Mouse (Mus musculus) heart, embryonic 14.5 days (tissue): ENCODE results near the gene Abhd18. TPM values are rescaled to one million over a fixed set of nuclear protein-coding genes. Genes with fewer than 3 reads are reported as not detected.
A peak's percentile ranks its signal among the peaks of the same experiment; 100 is the strongest.
"Not testable (repeated sequence)": the region's sequence is repeated elsewhere in the genome, so short reads cannot be mapped to it uniquely, and the experiment has no call there.

Experiments used
- ATAC-seq: fragments of 200-750 bp; cut with Nextera tagmentation; 2 replicates; pipeline ENCODE4 v1.8.0; 2017; ENCODE audit warnings: low read depth, moderate TSS enrichment; ENCODE audit not compliant: insufficient number of reproducible peaks, insufficient read depth, low FRiP score
- H3K27ac ChIP-seq, 2 experiments: fragments of 200-500 bp in 1 of 2; fragments of 300-500 bp in 1 of 2; sonication (generic) in 1 of 2; replicated peaks in 1 of 2; 2 replicates each; pipeline ENCODE4 v1.5.1; 2012 to 2014; ENCODE audit warnings: low read depth in 2 of 2, low read length in 2 of 2, control low read depth in 1 of 2, mild to moderate bottlenecking in 1 of 2, mixed read lengths in 1 of 2; ENCODE audit not compliant: control insufficient read depth in 1 of 2, insufficient read depth in 1 of 2
- H3K27me3 ChIP-seq: fragments of 300-500 bp; sonication (generic); 2 replicates; pipeline ENCODE4 v1.6.1; 2014; ENCODE audit warnings: mild to moderate bottlenecking, low read length, control low read depth; ENCODE audit not compliant: control insufficient read depth, insufficient read depth
- H3K36me3 ChIP-seq: fragments of 300-500 bp; sonication (generic); 2 replicates; pipeline ENCODE4 v1.6.1; 2014; ENCODE audit warnings: mild to moderate bottlenecking, control low read depth, low read length, mixed read lengths; ENCODE audit not compliant: control insufficient read depth, insufficient read depth
- H3K4me1 ChIP-seq, 2 experiments: fragments of 200-500 bp in 1 of 2; fragments of 300-500 bp in 1 of 2; sonication (generic) in 1 of 2; 2 replicates each; pipeline ENCODE4 v1.6.1; 2012 to 2014; ENCODE audit warnings: low read length in 2 of 2, control low read depth in 1 of 2, mixed read lengths in 1 of 2; ENCODE audit not compliant: control insufficient read depth in 2 of 2, insufficient read depth in 2 of 2
- H3K4me2 ChIP-seq: fragments of 300-500 bp; sonication (generic); 2 replicates; pipeline ENCODE4 v1.6.1; 2014; ENCODE audit warnings: mild to moderate bottlenecking, low read length
- H3K4me3 ChIP-seq, 2 experiments: fragments of 200-500 bp in 1 of 2; fragments of 300-500 bp in 1 of 2; sonication (generic) in 1 of 2; 2 replicates each; pipeline ENCODE4 v1.5.1; 2012 to 2014; ENCODE audit warnings: low read length in 2 of 2, mild to moderate bottlenecking in 2 of 2, control low read depth in 1 of 2, low read depth in 1 of 2, moderate library complexity in 1 of 2; ENCODE audit not compliant: control insufficient read depth in 1 of 2, insufficient read depth in 1 of 2
- H3K9ac ChIP-seq: fragments of 300-500 bp; sonication (generic); 2 replicates; pipeline ENCODE4 v1.6.1; 2014; ENCODE audit warnings: mild to moderate bottlenecking, low read length
- H3K9me3 ChIP-seq: fragments of 300-500 bp; sonication (generic); 2 replicates; pipeline ENCODE4 v1.6.1; 2016; ENCODE audit warnings: low read length, control low read depth; ENCODE audit not compliant: control insufficient read depth
- WGBS: fragments of 180-500 bp; shearing (Covaris S2); extraction: QIAGEN DNeasy Blood & Tissue Kit; methylation state at CpG from one replicate; pipeline ENCODE4 v1.1.7; 2014; 5-methylcytosine and 5-hydroxymethylcytosine counted together
- polyA plus RNA-seq: library from polyadenylated mRNA; unstranded; fragments of >200 nt; fragmentation: Nextera tagmentation; extraction: Ambion mirVana; gene quantifications from 2 replicates; pipeline ENCODE4 v1.2.1, GENCODE M21; 2014

The Abhd18 gene
- polyA plus RNA-seq, 1 experiment from 2014 or later, result 18.9 TPM

- not testable (repeated sequence) for H3K4me1 ChIP-seq, H3K36me3 ChIP-seq
Measured at GRCm38 (mm10) chr3:40893816-40894258, 47.1 kb downstream of the Abhd18 start.

GRCm38 (mm10) chr3:40894336-40894735, 47.6 kb downstream of the Abhd18 start:
- H3K9ac ChIP-seq, result peak overlapping the region; percentile 78
- not testable (repeated sequence) for H3K27me3 ChIP-seq, H3K4me1 ChIP-seq, H3K9me3 ChIP-seq, H3K36me3 ChIP-seq
- ATAC-seq, result peak; percentile 24
- 0% methylated on average over 20 of the region's 24 CpGs for WGBS
- peak overlapping the region; percentile 72 for H3K4me2 ChIP-seq
- peak overlapping the region; percentile 55 to 60; a peak in 3 of 4 replicates for H3K27ac ChIP-seq
- peak overlapping the region; percentile 54 to 58 for H3K4me3 ChIP-seq

More at GRCm38 (mm10) chr3:40893816-40894258, 47.1 kb downstream of the Abhd18 start:
- under 1% methylated on average over 38 of the region's 38 CpGs for WGBS
- H3K9ac ChIP-seq, result peak overlapping the region; percentile 77
- peak; percentile 100 for ATAC-seq
- not testable (repeated sequence) for H3K27me3 ChIP-seq, H3K9me3 ChIP-seq
- H3K4me2 ChIP-seq, result peak overlapping the region; percentile 67
- peak overlapping the region; percentile 54 to 58 for H3K4me3 ChIP-seq
- H3K27ac ChIP-seq, result peak overlapping the region; percentile 3 to 57; a peak in 1 of 4 replicates

DNA sequence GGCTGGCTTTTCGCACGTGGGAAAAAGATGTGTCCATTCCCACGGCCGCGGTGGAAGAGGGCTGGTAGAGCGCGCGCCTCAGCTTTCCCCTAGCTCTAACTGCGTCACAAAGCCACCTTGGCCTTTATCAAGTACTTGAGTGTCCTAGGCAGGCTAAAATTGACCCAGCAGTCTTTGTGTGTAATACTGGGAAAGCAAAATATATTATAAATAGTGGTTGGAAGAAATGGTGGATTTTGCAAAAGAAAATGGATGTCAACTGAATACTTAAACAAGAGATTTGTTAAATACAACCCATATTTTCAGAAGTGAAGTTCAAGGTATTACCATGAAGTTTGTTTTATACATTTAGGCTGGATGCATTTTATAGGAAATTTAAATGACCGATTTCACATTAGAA, 55.7 kb downstream of the Abhd18 start, which contains the start of gene 1700034I23Rik:
TSS of gene 1700034I23Rik (minus strand) at position 101 of the 400 bp plus-strand sequence.
- not testable (repeated sequence) for H3K4me2 ChIP-seq, ATAC-seq, H3K27me3 ChIP-seq, H3K9ac ChIP-seq, H3K4me1 ChIP-seq, H3K27ac ChIP-seq, H3K4me3 ChIP-seq, H3K9me3 ChIP-seq
- peaks cover 20% of the 10 kb centered on the region for H3K36me3 ChIP-seq
- 96% methylated on average over 5 of the region's 10 CpGs for WGBS

GRCm38 (mm10) chr3:40938189-40938588, 91.4 kb downstream of the Abhd18 start:
- 82% methylated on average over 5 of the region's 5 CpGs for WGBS
- Histone ChIP-seq H3K27ac (no peak overlapping the region), H3K4me1 (no peaks in the 10 kb centered on the region), H3K9me3 (0 out of 2 replicates have a peak, but pooled peaks cover 2% of the 10 kb centered on the region), H3K36me3 (peaks cover 22% of the 10 kb centered on the region), H3K27me3 (no peaks in the 10 kb centered on the region), H3K9ac (no peak overlapping the region), H3K4me2 (no peak overlapping the region), H3K4me3 (no peak overlapping the region)
- ATAC-seq, result no peak

DNA sequence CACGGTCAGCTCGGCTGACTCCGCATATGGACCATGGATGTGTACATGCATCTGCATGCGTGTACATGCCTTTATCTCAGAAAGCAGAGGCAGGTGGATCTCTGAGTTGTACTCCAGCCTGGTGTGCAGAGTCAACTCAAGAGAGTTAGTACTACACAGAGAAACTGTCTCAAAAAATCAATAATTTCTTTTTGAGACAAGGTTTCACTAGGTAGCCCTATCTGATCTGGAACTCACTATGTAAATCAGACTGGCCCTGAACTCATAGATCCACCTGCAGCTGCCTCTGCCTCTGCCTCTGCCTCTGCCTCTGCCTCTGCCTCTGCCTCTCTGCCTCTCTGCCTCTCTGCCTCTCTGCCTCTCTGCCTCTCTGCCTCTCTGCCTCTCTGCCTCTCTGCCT, 91.8 kb downstream of the Abhd18 start:
- WGBS, result 93% methylated on average over 4 of the region's 4 CpGs
- Histone ChIP-seq H3K4me2 (no peak overlapping the region), H3K27me3 (no peaks in the 10 kb centered on the region)

DNA sequence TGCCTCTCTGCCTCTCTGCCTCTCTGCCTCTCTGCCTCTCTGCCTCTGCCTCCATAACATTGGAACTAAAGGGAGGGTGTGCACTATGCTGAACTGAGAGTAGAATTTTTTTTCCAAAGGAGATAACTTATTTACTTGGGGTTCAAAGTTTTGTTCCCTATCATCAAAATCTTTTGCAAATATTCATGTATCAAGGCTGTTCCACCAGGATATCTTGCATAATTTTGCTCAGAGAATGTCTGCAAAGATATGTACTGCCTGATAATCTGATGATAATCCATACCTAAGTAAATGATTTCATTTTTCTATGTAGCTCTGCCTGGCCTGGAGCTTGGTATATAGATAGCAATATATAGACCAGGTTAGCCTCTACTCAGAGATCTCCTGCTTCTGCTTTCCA, 92.2 kb downstream of the Abhd18 start:
- no peak for ATAC-seq
- Histone ChIP-seq H3K4me2 (no peak overlapping the region), H3K4me3 (no peak overlapping the region), H3K27ac (no peak overlapping the region), H3K9ac (no peak overlapping the region), H3K9me3 (0 out of 2 replicates have a peak, but pooled peaks cover under 1% of the 10 kb centered on the region), H3K4me1 (no peaks in the 10 kb centered on the region), H3K27me3 (no peaks in the 10 kb centered on the region), H3K36me3 (peaks cover 13% of the 10 kb centered on the region)

More for the DNA sequence above, 91.8 kb downstream of the Abhd18 start:
- H3K9me3 ChIP-seq, result 0 out of 2 replicates have a peak, but pooled peaks cover 2% of the 10 kb centered on the region
- no peak for ATAC-seq
- H3K27ac ChIP-seq, result no peak overlapping the region
- H3K4me1 ChIP-seq, result no peaks in the 10 kb centered on the region
- H3K4me3 ChIP-seq, result no peak overlapping the region
- H3K9ac ChIP-seq, result no peak overlapping the region
- H3K36me3 ChIP-seq, result peaks cover 18% of the 10 kb centered on the region

DNA sequence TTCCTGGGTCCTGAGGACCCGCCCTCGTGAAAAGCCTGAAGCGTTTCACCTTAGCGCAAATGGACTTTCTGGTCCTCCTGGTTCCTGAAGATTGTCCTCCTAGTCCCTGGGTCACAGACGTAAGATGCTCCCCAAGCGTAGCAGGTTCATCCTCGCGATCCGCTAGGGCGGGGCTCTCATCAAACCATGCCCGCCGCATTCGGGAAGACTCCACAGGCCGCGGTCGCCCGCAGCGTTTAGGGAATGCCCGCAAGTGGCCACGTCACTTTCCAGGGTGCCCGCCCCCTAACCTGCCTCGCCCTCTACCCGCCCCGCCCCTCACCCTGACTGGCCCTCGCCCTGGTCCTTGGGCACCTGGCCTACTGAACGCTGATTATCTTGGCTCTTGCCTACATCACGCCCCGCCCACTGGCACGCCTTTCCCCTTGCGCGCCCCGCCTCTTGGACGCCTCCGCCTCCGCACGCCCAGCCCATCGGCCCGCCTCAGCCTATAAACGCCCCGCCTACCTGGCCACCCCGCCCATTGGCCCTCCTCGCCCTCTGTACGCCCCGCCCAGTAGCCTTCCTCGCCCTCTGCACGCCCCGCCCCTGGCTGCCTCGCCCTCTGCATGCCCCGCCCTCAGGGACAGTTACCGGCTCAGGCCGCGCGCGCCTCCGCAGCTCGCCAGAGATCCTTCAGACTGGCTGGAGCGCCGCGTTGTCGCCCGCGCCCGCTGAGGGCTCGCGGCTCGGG, 102.6 kb downstream of the Abhd18 start, which contains the start of gene Larp1b:
TSS of gene Larp1b (plus strand) at position 659 of the 733 bp plus-strand sequence.
- Histone ChIP-seq H3K4me1 (peaks cover 2 to 11% of the 10 kb centered on the region in 2 experiments; a peak in 2 of 4 replicates), H3K36me3 (no peaks in the 10 kb centered on the region), H3K9me3 (no peaks in the 10 kb centered on the region), H3K27me3 (no peaks in the 10 kb centered on the region), H3K4me2 (peak within 1 kb of the TSS; percentile 97), H3K9ac (peak within 1 kb of the TSS; percentile 85), H3K27ac (peak within 1 kb of the TSS; percentile 40 to 91), H3K4me3 (peak within 1 kb of the TSS; percentile 71 to 82)
- ATAC-seq, result peak; percentile 96
- under 1% methylated on average over 65 of the region's 66 CpGs for WGBS
